Mouse (Mus musculus): ENCODE measurements around the gene Phyhd1. TPM values are rescaled to one million over a fixed set of nuclear protein-coding genes. Genes with fewer than 3 reads are reported as not detected.

Phyhd1 gene
- polyA plus RNA-seq, 2 experiments, result 9.8 to 15.9 TPM

DNA sequence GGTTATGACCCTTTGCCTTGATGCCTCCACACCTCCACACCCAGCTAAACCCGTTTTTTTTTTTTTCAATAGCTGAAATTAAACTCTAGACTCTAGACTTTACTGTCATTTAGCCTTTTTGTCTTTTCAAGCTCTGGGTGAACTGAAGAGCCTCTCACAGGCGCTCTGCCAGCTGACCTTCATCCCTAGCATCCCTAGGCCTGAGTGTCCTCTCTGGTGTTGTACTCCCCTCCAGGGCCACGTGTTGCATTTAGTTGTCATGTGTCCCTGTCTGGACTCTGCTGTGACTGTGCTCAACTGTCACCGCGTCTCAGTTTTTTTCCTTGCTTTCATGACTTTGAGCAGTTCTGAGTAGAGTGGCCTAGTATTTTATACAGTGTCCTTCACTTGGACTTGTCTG is 34.0 kb downstream of the Phyhd1 start:
- no peaks in the 10 kb centered on the region for H3K9me3 ChIP-seq (ENCODE audit: control insufficient read depth, low read length)
- ATAC-seq (ENCODE audit: insufficient read depth) (no peak), DNase-seq (ENCODE audit: low read depth in 3 of 3, low spot score in 3 of 3) (no peak)
- no peaks in the 10 kb centered on the region for H3K4me1 ChIP-seq (replicated peaks; ENCODE audit: control insufficient read depth in 2 of 2, insufficient read depth in 2 of 2, low read length in 1 of 2)
- WGBS (ENCODE audit: insufficient replicate concordance), result 81% methylated on average over 5 of the region's 5 CpGs
- no peak overlapping the region for H3K9ac ChIP-seq (replicated peaks)
- H3K27ac ChIP-seq, result no peak overlapping the region
- no peak for TF ChIP-seq EP300 (IDR thresholded peaks at IDR 0.05; ENCODE audit: low read depth)
- no peak for TF ChIP-seq CTCF (IDR thresholded peaks at IDR 0.05; ENCODE audit: low read depth)
- H3K36me3 ChIP-seq (replicated peaks; ENCODE audit: control insufficient read depth, insufficient read depth, low read depth), result peaks cover 45% of the 10 kb centered on the region
- H3K4me2 ChIP-seq (ENCODE audit: low read depth), result no peak overlapping the region
- no peaks in the 10 kb centered on the region for H3K27me3 ChIP-seq (ENCODE audit: control insufficient read depth, insufficient read depth, low read length)
- H3K4me3 ChIP-seq (ENCODE audit: insufficient read depth in 1 of 2, low read depth in 2 of 2, low read length in 2 of 2), result no peak overlapping the region

DNA sequence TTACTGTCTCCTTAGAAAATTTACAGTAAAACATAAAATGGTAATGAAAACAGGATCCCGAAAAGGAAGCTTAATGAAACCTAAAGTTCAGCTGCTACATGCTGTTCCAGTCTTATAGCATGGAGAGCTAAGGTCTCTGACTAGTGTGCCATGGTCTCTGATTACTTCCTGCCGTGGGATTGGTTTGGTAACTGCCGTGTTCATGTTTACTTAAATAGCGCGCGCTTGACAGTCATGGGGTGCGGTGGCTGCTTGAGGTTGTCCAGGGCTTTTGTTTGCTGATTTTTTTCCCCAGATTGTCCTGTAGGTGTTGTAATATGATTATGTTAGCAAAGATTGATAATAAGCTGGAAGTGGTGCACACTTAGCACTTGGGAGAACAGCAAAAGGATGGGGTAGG is 40.1 kb downstream of the Phyhd1 start:
- peaks cover 68% of the 10 kb centered on the region for H3K36me3 ChIP-seq (replicated peaks; ENCODE audit: control insufficient read depth, insufficient read depth, low read depth)
- no peak overlapping the region for H3K4me2 ChIP-seq (ENCODE audit: low read depth)
- DNase-seq (ENCODE audit: low read depth in 3 of 3, low spot score in 3 of 3) (no peak), ATAC-seq (ENCODE audit: insufficient read depth) (no peak)
- no peak overlapping the region for H3K27ac ChIP-seq
- no peak overlapping the region for H3K4me3 ChIP-seq (ENCODE audit: insufficient read depth in 1 of 2, low read depth in 2 of 2, low read length in 2 of 2)
- no peaks in the 10 kb centered on the region for H3K4me1 ChIP-seq (replicated peaks; ENCODE audit: control insufficient read depth in 2 of 2, insufficient read depth in 2 of 2, low read length in 1 of 2)
- 89% methylated on average over 7 of the region's 7 CpGs for WGBS (ENCODE audit: insufficient replicate concordance)
- H3K27me3 ChIP-seq (ENCODE audit: control insufficient read depth, insufficient read depth, low read length), result no peaks in the 10 kb centered on the region
- H3K9me3 ChIP-seq (ENCODE audit: control insufficient read depth, low read length), result no peaks in the 10 kb centered on the region
- no peak overlapping the region for H3K9ac ChIP-seq (replicated peaks)
- TF ChIP-seq CTCF (IDR thresholded peaks at IDR 0.05; ENCODE audit: low read depth) (no peak), EP300 (IDR thresholded peaks at IDR 0.05; ENCODE audit: low read depth) (no peak)

DNA sequence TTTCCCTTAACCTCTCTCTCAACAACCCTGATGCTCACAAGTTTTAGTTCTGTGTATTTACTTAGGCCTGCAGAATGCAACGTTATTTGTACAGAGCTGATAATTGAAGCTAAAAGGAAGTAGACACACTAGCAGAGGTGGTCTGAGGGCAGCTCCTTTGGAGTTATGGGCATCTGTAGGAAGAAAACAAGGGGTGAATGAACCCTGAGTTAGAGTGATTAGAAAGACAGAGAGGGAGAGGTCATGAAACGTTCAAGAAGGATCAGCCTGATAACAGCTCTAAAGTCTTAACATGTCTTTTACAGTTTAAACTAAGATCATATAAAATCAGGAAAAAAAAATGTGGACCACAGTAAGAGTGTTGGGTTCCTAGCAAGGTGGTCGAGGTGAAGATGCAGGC is 43.3 kb downstream of the Phyhd1 start:
- TF ChIP-seq CTCF (IDR thresholded peaks at IDR 0.05; ENCODE audit: low read depth) (no peak), EP300 (IDR thresholded peaks at IDR 0.05; ENCODE audit: low read depth) (0 out of 2 replicates have a peak, but pooled peaks have one; percentile 10)
- no peak overlapping the region for H3K4me3 ChIP-seq (ENCODE audit: insufficient read depth in 1 of 2, low read depth in 2 of 2, low read length in 2 of 2)
- H3K27me3 ChIP-seq (ENCODE audit: control insufficient read depth, insufficient read depth, low read length), result no peaks in the 10 kb centered on the region
- no peak overlapping the region for H3K9ac ChIP-seq (replicated peaks)
- WGBS (ENCODE audit: insufficient replicate concordance), result 32% methylated on average over 3 of the region's 3 CpGs
- H3K27ac ChIP-seq, result no peak overlapping the region
- H3K4me1 ChIP-seq (replicated peaks; ENCODE audit: control insufficient read depth in 2 of 2, insufficient read depth in 2 of 2, low read length in 1 of 2), result no peaks in the 10 kb centered on the region
- no peak for DNase-seq (ENCODE audit: low read depth in 3 of 3, low spot score in 3 of 3)
- ATAC-seq (ENCODE audit: insufficient read depth), result peak; percentile 52; the same call in 1 of the 2 replicates
- H3K4me2 ChIP-seq (ENCODE audit: low read depth), result no peak overlapping the region
- peaks cover 81% of the 10 kb centered on the region for H3K36me3 ChIP-seq (replicated peaks; ENCODE audit: control insufficient read depth, insufficient read depth, low read depth)
- no peaks in the 10 kb centered on the region for H3K9me3 ChIP-seq (ENCODE audit: control insufficient read depth, low read length)

DNA sequence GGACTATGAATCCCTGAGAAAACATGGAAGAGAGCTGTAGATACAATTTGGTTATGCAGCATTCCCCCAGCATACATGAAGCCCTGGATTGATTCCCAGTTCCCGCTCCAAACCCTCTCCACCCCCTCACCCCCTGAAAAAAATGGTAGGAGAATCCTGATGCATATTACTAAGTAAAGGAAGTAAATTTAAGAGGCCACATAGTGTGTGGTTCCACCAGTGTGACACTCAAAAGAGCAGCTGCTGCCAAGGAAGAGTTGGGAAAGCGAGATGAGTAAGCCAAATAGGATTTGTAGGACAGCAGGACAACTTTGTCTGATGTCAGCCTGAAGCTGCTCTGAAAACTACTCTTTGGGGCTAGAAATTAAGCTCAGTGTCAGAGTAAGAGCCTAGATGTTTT is 45.5 kb downstream of the Phyhd1 start:
- no peak for DNase-seq (ENCODE audit: low read depth in 3 of 3, low spot score in 3 of 3)
- Histone ChIP-seq H3K4me1 (replicated peaks; ENCODE audit: control insufficient read depth in 2 of 2, insufficient read depth in 2 of 2, low read length in 1 of 2) (no peaks in the 10 kb centered on the region), H3K27ac (no peak overlapping the region), H3K4me2 (ENCODE audit: low read depth) (no peak overlapping the region), H3K9ac (replicated peaks) (no peak overlapping the region), H3K9me3 (ENCODE audit: control insufficient read depth, low read length) (no peaks in the 10 kb centered on the region), H3K27me3 (ENCODE audit: control insufficient read depth, insufficient read depth, low read length) (no peaks in the 10 kb centered on the region), H3K36me3 (replicated peaks; ENCODE audit: control insufficient read depth, insufficient read depth, low read depth) (peaks cover 76% of the 10 kb centered on the region), H3K4me3 (ENCODE audit: insufficient read depth in 1 of 2, low read depth in 2 of 2, low read length in 2 of 2) (no peak overlapping the region)
- no peak for ATAC-seq (ENCODE audit: insufficient read depth)
- TF ChIP-seq EP300 (IDR thresholded peaks at IDR 0.05; ENCODE audit: low read depth) (no peak), CTCF (IDR thresholded peaks at IDR 0.05; ENCODE audit: low read depth) (no peak)
- 87% methylated on average over 2 of the region's 2 CpGs for WGBS (ENCODE audit: insufficient replicate concordance)

DNA sequence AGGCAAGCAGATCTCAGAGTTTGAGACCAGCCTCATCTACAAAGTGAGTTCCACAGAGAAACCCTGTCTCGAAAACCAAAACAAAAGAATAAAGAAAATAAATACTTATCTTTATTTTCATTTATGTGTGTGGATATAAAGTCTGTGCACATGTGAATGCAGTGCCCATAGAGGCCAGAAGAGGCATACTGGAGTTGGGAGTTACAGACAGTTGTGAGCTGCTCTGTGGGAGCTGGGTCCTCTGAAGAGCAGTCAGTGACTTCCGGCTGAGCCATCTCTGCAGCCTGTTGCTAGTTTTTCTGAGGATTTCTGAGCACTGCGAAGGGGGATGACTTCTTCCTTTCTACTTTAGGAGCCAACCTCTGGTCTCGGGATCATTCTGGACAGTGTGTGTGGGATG is 50.1 kb downstream of the Phyhd1 start:
- 83% methylated on average over 4 of the region's 4 CpGs for WGBS (ENCODE audit: insufficient replicate concordance)
- Histone ChIP-seq H3K9ac (replicated peaks) (no peak overlapping the region), H3K27me3 (ENCODE audit: control insufficient read depth, insufficient read depth, low read length) (no peaks in the 10 kb centered on the region), H3K27ac (no peak overlapping the region), H3K4me3 (ENCODE audit: insufficient read depth in 1 of 2, low read depth in 2 of 2, low read length in 2 of 2) (no peak overlapping the region), H3K4me1 (replicated peaks; ENCODE audit: control insufficient read depth in 2 of 2, insufficient read depth in 2 of 2, low read length in 1 of 2) (no peaks in the 10 kb centered on the region), H3K4me2 (ENCODE audit: low read depth) (no peak overlapping the region), H3K9me3 (ENCODE audit: control insufficient read depth, low read length) (no peaks in the 10 kb centered on the region), H3K36me3 (replicated peaks; ENCODE audit: control insufficient read depth, insufficient read depth, low read depth) (peaks cover 60% of the 10 kb centered on the region)
- DNase-seq (ENCODE audit: low read depth in 3 of 3, low spot score in 3 of 3) (no peak), ATAC-seq (ENCODE audit: insufficient read depth) (no peak)
- TF ChIP-seq CTCF (IDR thresholded peaks at IDR 0.05; ENCODE audit: low read depth), result no peak

All from liver, embryonic 14.5 days (tissue).